Mouse (Mus musculus): ENCODE results near the gene Hist1h3f. TPM values are rescaled to one million over a fixed set of nuclear protein-coding genes. Genes with fewer than 3 reads are reported as not detected.
"Not testable (repeated sequence)": the region's sequence is repeated elsewhere in the genome, so short reads cannot be mapped to it uniquely, and the experiment has no call there.

Gene Hist1h3f
- polyA plus RNA-seq, 1 experiment from 2014 or later, result not detected

GRCm38 (mm10) chr13:23542999-23543607, 749 bp upstream of the Hist1h3f start, which contains the start of gene Hist1h2bh:
Gene Hist1h2bh (minus strand): TSS chr13:23543392.
- not testable (repeated sequence) for H3K36me3 ChIP-seq (ENCODE audit: control insufficient read depth, insufficient read depth, low read length); H3K9me3 ChIP-seq (ENCODE audit: control insufficient read depth, low read length); H3K27me3 ChIP-seq (replicated peaks; ENCODE audit: control insufficient read depth, insufficient read depth, low read length); H3K4me1 ChIP-seq (ENCODE audit: control insufficient read depth, insufficient read depth, low read depth, low read length)
- H3K4me3 ChIP-seq (ENCODE audit: low read length), result peak within 1 kb of the TSS; percentile 47
- H3K9ac ChIP-seq (ENCODE audit: low read depth, low read length), result peak within 1 kb of the TSS; percentile 56
- WGBS, result under 1% methylated on average over 25 of the region's 42 CpGs
- peak; percentile 93 for ATAC-seq
- H3K27ac ChIP-seq (ENCODE audit: low read depth, low read length), result peak within 1 kb of the TSS; percentile 68
- peak within 1 kb of the TSS; percentile 83 for H3K4me2 ChIP-seq (ENCODE audit: low read length)

- peak; percentile 5; the same call in 1 of the 2 replicates for ATAC-seq
- not testable (repeated sequence) for H3K27me3 ChIP-seq (replicated peaks; ENCODE audit: control insufficient read depth, insufficient read depth, low read length); H3K36me3 ChIP-seq (ENCODE audit: control insufficient read depth, insufficient read depth, low read length); H3K9ac ChIP-seq (ENCODE audit: low read depth, low read length); H3K9me3 ChIP-seq (ENCODE audit: control insufficient read depth, low read length); H3K4me1 ChIP-seq (ENCODE audit: control insufficient read depth, insufficient read depth, low read depth, low read length)
- Histone ChIP-seq H3K4me3 (ENCODE audit: low read length) (peak overlapping the region; percentile 43), H3K4me2 (ENCODE audit: low read length) (peak overlapping the region; percentile 45), H3K27ac (ENCODE audit: low read depth, low read length) (peak overlapping the region; percentile 81)
- 0% methylated on average over 10 of the region's 14 CpGs for WGBS
These were observed 902 bp downstream of the Hist1h3f start for GRCm38 (mm10) chr13:23544787-23545120.

GRCm38 (mm10) chr13:23546694-23547093, 2.8 kb downstream of the Hist1h3f start:
- peaks cover 9% of the 10 kb centered on the region for H3K4me1 ChIP-seq (ENCODE audit: control insufficient read depth, insufficient read depth, low read depth, low read length)
- no peak overlapping the region for H3K9ac ChIP-seq (ENCODE audit: low read depth, low read length)
- no peak for ATAC-seq
- no peaks in the 10 kb centered on the region for H3K36me3 ChIP-seq (ENCODE audit: control insufficient read depth, insufficient read depth, low read length)
- no peak overlapping the region for H3K4me2 ChIP-seq (ENCODE audit: low read length)
- H3K9me3 ChIP-seq (ENCODE audit: control insufficient read depth, low read length), result no peaks in the 10 kb centered on the region
- WGBS, result 85% methylated on average over 5 of the region's 5 CpGs
- H3K27ac ChIP-seq (ENCODE audit: low read depth, low read length), result no peak overlapping the region
- no peaks in the 10 kb centered on the region for H3K27me3 ChIP-seq (replicated peaks; ENCODE audit: control insufficient read depth, insufficient read depth, low read length)
- H3K4me3 ChIP-seq (ENCODE audit: low read length), result no peak overlapping the region

- H3K4me2 ChIP-seq (ENCODE audit: low read length), result peak overlapping the region; percentile 66
- H3K27ac ChIP-seq (ENCODE audit: low read depth, low read length), result peak overlapping the region; percentile 76
- H3K9me3 ChIP-seq (ENCODE audit: control insufficient read depth, low read length), result no peaks in the 10 kb centered on the region
- H3K9ac ChIP-seq (ENCODE audit: low read depth, low read length), result peak overlapping the region; percentile 17; the same call in 1 of the 2 replicates
- 6% methylated on average over 3 of the region's 3 CpGs for WGBS
- no peaks in the 10 kb centered on the region for H3K27me3 ChIP-seq (replicated peaks; ENCODE audit: control insufficient read depth, insufficient read depth, low read length)
- H3K36me3 ChIP-seq (ENCODE audit: control insufficient read depth, insufficient read depth, low read length), result no peaks in the 10 kb centered on the region
- ATAC-seq, result no peak
- H3K4me1 ChIP-seq (ENCODE audit: control insufficient read depth, insufficient read depth, low read depth, low read length), result peaks cover 10% of the 10 kb centered on the region
- H3K4me3 ChIP-seq (ENCODE audit: low read length), result peak overlapping the region; percentile 46
These were observed 6.9 kb downstream of the Hist1h3f start for GRCm38 (mm10) chr13:23550761-23551145.

- Histone ChIP-seq H3K27ac (ENCODE audit: low read depth, low read length) (peak within 1 kb of the TSS; percentile 76), H3K4me1 (ENCODE audit: control insufficient read depth, insufficient read depth, low read depth, low read length) (peaks cover 11% of the 10 kb centered on the region), H3K4me3 (ENCODE audit: low read length) (peak within 1 kb of the TSS; percentile 46), H3K4me2 (ENCODE audit: low read length) (peak within 1 kb of the TSS; percentile 66), H3K9ac (ENCODE audit: low read depth, low read length) (peak within 1 kb of the TSS; percentile 63)
- not testable (repeated sequence) for H3K27me3 ChIP-seq (replicated peaks; ENCODE audit: control insufficient read depth, insufficient read depth, low read length); H3K9me3 ChIP-seq (ENCODE audit: control insufficient read depth, low read length); H3K36me3 ChIP-seq (ENCODE audit: control insufficient read depth, insufficient read depth, low read length)
- ATAC-seq, result peak; percentile 95
- WGBS, result under 1% methylated on average over 47 of the region's 47 CpGs
These were observed 7.4 kb downstream of the Hist1h3f start, which contains the start of gene Hist1h4f for GRCm38 (mm10) chr13:23551146-23551834. Gene Hist1h4f (minus strand): TSS chr13:23551648.

GRCm38 (mm10) chr13:23551931-23552914, 8.4 kb downstream of the Hist1h3f start:
- Histone ChIP-seq H3K4me2 (ENCODE audit: low read length) (peak overlapping the region; percentile 66), H3K4me3 (ENCODE audit: low read length) (peak overlapping the region; percentile 46), H3K4me1 (ENCODE audit: control insufficient read depth, insufficient read depth, low read depth, low read length) (peaks cover 13% of the 10 kb centered on the region), H3K36me3 (ENCODE audit: control insufficient read depth, insufficient read depth, low read length) (no peaks in the 10 kb centered on the region), H3K9me3 (ENCODE audit: control insufficient read depth, low read length) (no peaks in the 10 kb centered on the region), H3K27ac (ENCODE audit: low read depth, low read length) (peak overlapping the region; percentile 76), H3K27me3 (replicated peaks; ENCODE audit: control insufficient read depth, insufficient read depth, low read length) (no peaks in the 10 kb centered on the region), H3K9ac (ENCODE audit: low read depth, low read length) (no peak overlapping the region)
- WGBS, result 51% methylated on average over 8 of the region's 8 CpGs
- no peak for ATAC-seq

- peak within 1 kb of the TSS; percentile 20; the same call in 1 of the 2 replicates for H3K27ac ChIP-seq (ENCODE audit: low read depth, low read length)
- no peak within 1 kb of the TSS for H3K4me3 ChIP-seq (ENCODE audit: low read length)
- H3K9ac ChIP-seq (ENCODE audit: low read depth, low read length), result no peak within 1 kb of the TSS
- H3K4me1 ChIP-seq (ENCODE audit: control insufficient read depth, insufficient read depth, low read depth, low read length), result peaks cover 13% of the 10 kb centered on the region
- no peak for ATAC-seq
- no peaks in the 10 kb centered on the region for H3K9me3 ChIP-seq (ENCODE audit: control insufficient read depth, low read length)
- H3K36me3 ChIP-seq (ENCODE audit: control insufficient read depth, insufficient read depth, low read length), result no peaks in the 10 kb centered on the region
- H3K4me2 ChIP-seq (ENCODE audit: low read length), result no peak within 1 kb of the TSS; the same call in 1 of the 2 replicates
- H3K27me3 ChIP-seq (replicated peaks; ENCODE audit: control insufficient read depth, insufficient read depth, low read length), result no peaks in the 10 kb centered on the region
These were observed 9.1 kb downstream of the Hist1h3f start, which contains the start of gene Hist1h1d for GRCm38 (mm10) chr13:23552962-23553361. Gene Hist1h1d (plus strand): TSS chr13:23553262.

- H3K9ac ChIP-seq (ENCODE audit: low read depth, low read length), result peak overlapping the region; percentile 70
- peaks cover 13% of the 10 kb centered on the region for H3K4me1 ChIP-seq (ENCODE audit: control insufficient read depth, insufficient read depth, low read depth, low read length)
- no peaks in the 10 kb centered on the region for H3K27me3 ChIP-seq (replicated peaks; ENCODE audit: control insufficient read depth, insufficient read depth, low read length)
- H3K4me2 ChIP-seq (ENCODE audit: low read length), result peak overlapping the region; percentile 100
- H3K27ac ChIP-seq (ENCODE audit: low read depth, low read length), result peak overlapping the region; percentile 82; the same call in 1 of the 2 replicates
- WGBS, result 21% methylated on average over 9 of the region's 9 CpGs
- peak overlapping the region; percentile 54 for H3K4me3 ChIP-seq (ENCODE audit: low read length)
- no peaks in the 10 kb centered on the region for H3K9me3 ChIP-seq (ENCODE audit: control insufficient read depth, low read length)
- H3K36me3 ChIP-seq (ENCODE audit: control insufficient read depth, insufficient read depth, low read length), result no peaks in the 10 kb centered on the region
- no peak for ATAC-seq
These were observed 10.5 kb downstream of the Hist1h3f start for GRCm38 (mm10) chr13:23554393-23554792.
